Mouse (Mus musculus) G1E (cell line): ENCODE results near the gene Apba3.

Experiments
- CTCF ChIP-seq: IDR thresholded peaks from 2 replicates; pipeline ENCODE4 v1.5.1; 2012; ENCODE audit warnings: low read depth, low read length, inconsistent platforms, mixed read lengths
- POLR2AphosphoS5 ChIP-seq: IDR thresholded peaks from 2 replicates; pipeline ENCODE4 v1.6.1; 2012; ENCODE audit warnings: low read depth, low read length, inconsistent platforms; ENCODE audit not compliant: insufficient replicate concordance
- TAL1 ChIP-seq: conservative IDR thresholded peaks from 2 replicates; pipeline ENCODE4 v1.6.1; 2012; ENCODE audit warnings: low read depth, low read length, inconsistent platforms, mixed read lengths

DNA sequence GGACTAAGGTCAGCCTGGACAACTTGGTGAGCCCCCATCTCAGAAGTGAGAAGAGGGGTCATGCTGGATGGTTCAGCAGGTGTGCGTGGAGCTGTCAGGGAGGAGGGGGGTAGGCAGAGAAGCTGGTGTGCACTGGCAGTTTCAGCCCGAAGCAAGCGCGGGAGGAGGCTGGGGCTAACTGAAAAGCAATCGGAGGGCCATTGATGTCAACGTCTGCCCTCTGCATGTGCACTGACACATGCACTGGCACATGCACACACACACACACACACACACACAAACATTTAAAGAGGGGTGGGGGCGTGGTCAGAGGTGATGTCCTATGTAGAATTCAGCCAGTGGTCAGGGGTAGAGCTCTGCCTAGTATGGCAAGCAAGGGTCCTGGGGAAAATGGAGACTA is 35.3 kb upstream of the Apba3 start:
- no peak for TF ChIP-seq CTCF
- no peak for TF ChIP-seq TAL1
- no peak for TF ChIP-seq POLR2AphosphoS5
